Mouse (Mus musculus) hindbrain, embryonic 12.5 days (tissue): ENCODE measurements at regions not wholly inside any gene's neighbourhood (a gene's known extent, or its start where the extent isn't known, plus 50 kb on each side); places are given as distances from the start of the nearest gene placed in this dataset.

Experiments
- ATAC-seq: fragments of 200-750 bp; cut with Nextera tagmentation; 2 replicates; pipeline ENCODE4 v1.8.0; 2017; ENCODE audit warnings: moderate TSS enrichment; ENCODE audit not compliant: low FRiP score
- H3K27ac ChIP-seq: fragments of 300-500 bp; sonication (generic); 2 replicates; pipeline ENCODE4 v1.5.1; 2016; ENCODE audit warnings: mild to moderate bottlenecking
- H3K27me3 ChIP-seq: fragments of 300-500 bp; sonication (generic); 2 replicates; pipeline ENCODE4 v1.6.1; 2016; ENCODE audit warnings: mild to moderate bottlenecking
- H3K36me3 ChIP-seq: fragments of 300-500 bp; sonication (generic); 2 replicates; pipeline ENCODE4 v1.6.1; 2016; ENCODE audit warnings: mild to moderate bottlenecking
- H3K4me1 ChIP-seq: fragments of 300-500 bp; sonication (generic); 2 replicates; pipeline ENCODE4 v1.6.1; 2016
- H3K4me2 ChIP-seq: fragments of 300-500 bp; sonication (generic); replicated peaks from 2 replicates; pipeline ENCODE4 v1.6.1; 2016; ENCODE audit warnings: mild to moderate bottlenecking
- H3K4me3 ChIP-seq: fragments of 300-500 bp; sonication (generic); 2 replicates; pipeline ENCODE4 v1.5.1; 2016; ENCODE audit warnings: mild to moderate bottlenecking
- H3K9ac ChIP-seq: fragments of 300-500 bp; sonication (generic); 2 replicates; pipeline ENCODE4 v1.6.1; 2016; ENCODE audit warnings: mild to moderate bottlenecking, moderate library complexity
- H3K9me3 ChIP-seq: fragments of 300-500 bp; sonication (generic); replicated peaks from 2 replicates; pipeline ENCODE4 v1.6.1; 2016; ENCODE audit warnings: mild to moderate bottlenecking
- WGBS: fragments of 180-500 bp; shearing (Covaris S2); methylation state at CpG from one replicate; pipeline ENCODE4 v1.1.7; 2016; 5-methylcytosine and 5-hydroxymethylcytosine counted together

- Histone ChIP-seq H3K36me3 (no peaks in the 10 kb centered on the region), H3K4me1 (no peaks in the 10 kb centered on the region), H3K4me3 (no peak overlapping the region), H3K27me3 (no peaks in the 10 kb centered on the region), H3K27ac (no peak overlapping the region), H3K9ac (no peak overlapping the region), H3K9me3 (no peaks in the 10 kb centered on the region), H3K4me2 (no peak overlapping the region)
- 85% methylated on average over 3 of the region's 3 CpGs for WGBS
- ATAC-seq, result no peak
Observed at GRCm38 (mm10) chr12:49449396-49449795, 64.4 kb downstream of the Gm43517 start.

DNA sequence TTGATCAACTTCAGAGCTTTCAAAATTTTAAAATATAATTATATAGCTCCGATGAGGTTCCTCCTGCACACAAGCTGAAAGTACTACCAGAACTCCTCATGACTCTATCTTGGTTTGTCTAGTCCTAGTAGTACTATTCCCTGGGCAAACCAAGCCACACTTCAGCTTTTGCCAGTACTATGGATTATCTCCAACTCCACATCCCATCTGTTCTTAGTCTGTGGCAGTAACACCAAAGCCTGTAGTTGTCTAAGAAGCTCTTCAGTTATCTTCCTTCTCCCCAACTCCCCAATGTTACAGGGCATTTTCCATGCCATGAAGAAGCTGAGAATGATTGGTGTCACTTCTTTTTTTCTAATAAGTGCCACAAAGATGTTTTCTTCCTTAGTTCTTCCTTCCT lies 83.1 kb downstream of the Gm43517 start:
- Histone ChIP-seq H3K9ac (no peak overlapping the region), H3K4me3 (no peak overlapping the region), H3K27me3 (no peaks in the 10 kb centered on the region), H3K27ac (no peak overlapping the region), H3K4me2 (no peak overlapping the region), H3K4me1 (no peaks in the 10 kb centered on the region), H3K9me3 (no peaks in the 10 kb centered on the region), H3K36me3 (no peaks in the 10 kb centered on the region)
- WGBS, result 89% methylated on average over 1 of the region's 1 CpGs
- no peak for ATAC-seq

- H3K9ac ChIP-seq, result no peak overlapping the region
- H3K36me3 ChIP-seq, result no peaks in the 10 kb centered on the region
- H3K4me1 ChIP-seq, result no peaks in the 10 kb centered on the region
- no peaks in the 10 kb centered on the region for H3K27me3 ChIP-seq
- WGBS, result 79% methylated on average over 3 of the region's 3 CpGs
- H3K27ac ChIP-seq, result no peak overlapping the region
- H3K4me2 ChIP-seq, result no peak overlapping the region
- H3K4me3 ChIP-seq, result no peak overlapping the region
- H3K9me3 ChIP-seq, result no peaks in the 10 kb centered on the region
- ATAC-seq, result no peak
Observed at GRCm38 (mm10) chr12:49473371-49473770, 88.4 kb downstream of the Gm43517 start.

- ATAC-seq, result 0 out of 2 replicates have a peak, but pooled peaks have one; percentile 38
- H3K4me2 ChIP-seq, result no peak overlapping the region
Observed at GRCm38 (mm10) chr12:49480656-49481055, 95.7 kb downstream of the Gm43517 start.

GRCm38 (mm10) chr12:49481151-49481550 lies 96.2 kb downstream of the Gm43517 start:
- Histone ChIP-seq H3K9ac (no peak overlapping the region), H3K27ac (no peak overlapping the region), H3K4me3 (no peak overlapping the region), H3K4me1 (peaks cover 7% of the 10 kb centered on the region), H3K9me3 (no peaks in the 10 kb centered on the region), H3K27me3 (no peaks in the 10 kb centered on the region), H3K36me3 (no peaks in the 10 kb centered on the region), H3K4me2 (no peak overlapping the region)
- 63% methylated on average over 8 of the region's 8 CpGs for WGBS
- ATAC-seq, result no peak

More at GRCm38 (mm10) chr12:49480656-49481055, 95.7 kb downstream of the Gm43517 start:
- WGBS, result 50% methylated on average over 3 of the region's 3 CpGs
- no peak overlapping the region for H3K27ac ChIP-seq
- H3K4me1 ChIP-seq, result peaks cover 7% of the 10 kb centered on the region
- H3K4me3 ChIP-seq, result no peak overlapping the region
- H3K9ac ChIP-seq, result no peak overlapping the region
- no peaks in the 10 kb centered on the region for H3K36me3 ChIP-seq
- no peaks in the 10 kb centered on the region for H3K27me3 ChIP-seq
- H3K9me3 ChIP-seq, result no peaks in the 10 kb centered on the region

DNA sequence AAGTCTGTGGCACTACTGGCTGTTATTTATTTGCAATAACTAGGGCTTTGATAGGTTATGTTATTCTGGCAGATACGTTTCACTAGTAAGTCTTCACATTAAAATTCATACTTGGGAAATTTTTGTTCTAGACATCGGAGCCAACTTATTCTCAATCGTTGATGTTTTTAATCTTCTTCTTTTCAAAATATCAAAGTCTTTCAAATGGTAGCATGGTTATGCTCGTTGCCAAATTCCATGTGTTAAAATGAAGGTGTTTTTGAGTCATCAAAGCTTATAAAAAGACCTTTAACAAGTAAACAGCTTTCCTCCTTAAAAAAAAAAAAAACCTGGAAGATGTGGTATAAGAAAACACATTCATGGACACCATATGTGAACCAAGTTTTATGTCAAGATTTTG lies 97.4 kb downstream of the Gm43517 start:
- ATAC-seq, result no peak
- 87% methylated on average over 4 of the region's 4 CpGs for WGBS

GRCm38 (mm10) chr12:49484070-49484770 lies 99.2 kb downstream of the Gm43517 start:
- Histone ChIP-seq H3K9me3 (no peaks in the 10 kb centered on the region), H3K4me3 (no peak overlapping the region), H3K9ac (no peak overlapping the region), H3K27me3 (no peaks in the 10 kb centered on the region), H3K36me3 (no peaks in the 10 kb centered on the region), H3K27ac (no peak overlapping the region), H3K4me2 (no peak overlapping the region), H3K4me1 (peaks cover 7% of the 10 kb centered on the region)
- 28% methylated on average over 4 of the region's 4 CpGs for WGBS
- peak; percentile 82 for ATAC-seq

More for the DNA sequence above, 97.4 kb downstream of the Gm43517 start:
- Histone ChIP-seq H3K9ac (no peak overlapping the region), H3K9me3 (no peaks in the 10 kb centered on the region), H3K27ac (no peak overlapping the region), H3K4me2 (no peak overlapping the region), H3K36me3 (no peaks in the 10 kb centered on the region), H3K4me1 (peaks cover 7% of the 10 kb centered on the region), H3K4me3 (no peak overlapping the region), H3K27me3 (no peaks in the 10 kb centered on the region)

DNA sequence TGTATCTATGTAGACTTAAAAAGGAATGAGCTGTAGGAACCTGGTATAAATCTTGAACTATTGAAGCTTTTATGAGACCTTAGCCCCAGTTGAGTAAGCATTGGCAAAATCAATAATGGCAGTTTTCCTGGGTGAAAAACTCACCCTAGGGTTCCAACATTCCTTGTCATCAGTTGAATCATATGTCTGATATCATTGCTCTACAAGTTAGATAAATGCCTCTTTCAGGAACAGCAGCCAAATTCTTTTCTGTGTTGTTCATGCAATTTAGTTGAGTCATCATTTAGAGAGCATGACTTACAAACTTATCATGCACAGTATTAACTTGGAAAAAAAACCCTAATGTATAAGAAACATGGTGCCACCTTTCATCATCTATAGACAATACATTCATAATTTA lies 128.2 kb downstream of the Gm43517 start:
- H3K4me3 ChIP-seq, result no peak overlapping the region
- H3K27me3 ChIP-seq, result no peaks in the 10 kb centered on the region
- ATAC-seq, result no peak
- H3K9ac ChIP-seq, result no peak overlapping the region
- H3K4me2 ChIP-seq, result no peak overlapping the region
- H3K4me1 ChIP-seq, result no peaks in the 10 kb centered on the region
- H3K9me3 ChIP-seq, result no peaks in the 10 kb centered on the region
- H3K27ac ChIP-seq, result no peak overlapping the region
- H3K36me3 ChIP-seq, result no peaks in the 10 kb centered on the region

GRCm38 (mm10) chr12:49514616-49515015 lies 129.6 kb downstream of the Gm43517 start:
- no peak overlapping the region for H3K4me2 ChIP-seq
- H3K4me1 ChIP-seq, result no peaks in the 10 kb centered on the region
- H3K27ac ChIP-seq, result no peak overlapping the region
- H3K9ac ChIP-seq, result no peak overlapping the region
- H3K27me3 ChIP-seq, result no peaks in the 10 kb centered on the region
- no peaks in the 10 kb centered on the region for H3K9me3 ChIP-seq
- no peak for ATAC-seq
- no peak overlapping the region for H3K4me3 ChIP-seq
- WGBS, result 78% methylated on average over 1 of the region's 1 CpGs
- no peaks in the 10 kb centered on the region for H3K36me3 ChIP-seq
